Mouse (Mus musculus): Measurements from ENCODE around the gene Zscan12. TPM values are rescaled to one million over a fixed set of nuclear protein-coding genes. Genes with fewer than 3 reads are reported as not detected.
A peak's percentile ranks its signal among the peaks of the same experiment; 100 is the strongest.

Zscan12 gene
- polyA plus RNA-seq, 1 experiment from 2014 or later: 4.3 TPM

GRCm38 (mm10) chr13:21414231-21415212 is 51.9 kb downstream of the Zscan12 start:
- Histone ChIP-seq H3K4me2 (replicated peaks; ENCODE audit: low read depth) (no peak overlapping the region), H3K27ac (replicated peaks) (peak overlapping the region; percentile 61), H3K9me3 (ENCODE audit: control insufficient read depth, low read length) (no peaks in the 10 kb centered on the region), H3K27me3 (ENCODE audit: control insufficient read depth, insufficient read depth, low read length) (no peaks in the 10 kb centered on the region), H3K4me3 (ENCODE audit: low read depth, low read length) (no peak overlapping the region), H3K36me3 (ENCODE audit: control insufficient read depth, insufficient read depth, low read length) (no peaks in the 10 kb centered on the region), H3K4me1 (replicated peaks; ENCODE audit: control insufficient read depth, insufficient read depth) (no peaks in the 10 kb centered on the region), H3K9ac (ENCODE audit: low read length) (no peak overlapping the region)
- peak; percentile 68 for DNase-seq (ENCODE audit: low spot score)
- WGBS: 43% methylated on average over 15 of the region's 15 CpGs
- peak; percentile 81 for ATAC-seq (ENCODE audit: low FRiP score, low TSS enrichment)
- TF ChIP-seq EP300 (optimal IDR thresholded peaks at IDR 0.05) (no peak), CTCF (IDR thresholded peaks at IDR 0.05; ENCODE audit: low read depth) (no peak)

- Histone ChIP-seq H3K9ac (ENCODE audit: low read length) (no peak overlapping the region), H3K27ac (replicated peaks) (peak overlapping the region; percentile 61; the same call in 1 of the 2 replicates), H3K27me3 (ENCODE audit: control insufficient read depth, insufficient read depth, low read length) (no peaks in the 10 kb centered on the region), H3K4me1 (replicated peaks; ENCODE audit: control insufficient read depth, insufficient read depth) (no peaks in the 10 kb centered on the region), H3K4me3 (ENCODE audit: low read depth, low read length) (no peak overlapping the region), H3K4me2 (replicated peaks; ENCODE audit: low read depth) (no peak overlapping the region), H3K9me3 (ENCODE audit: control insufficient read depth, low read length) (no peaks in the 10 kb centered on the region), H3K36me3 (ENCODE audit: control insufficient read depth, insufficient read depth, low read length) (no peaks in the 10 kb centered on the region)
- TF ChIP-seq CTCF (IDR thresholded peaks at IDR 0.05; ENCODE audit: low read depth) (no peak), EP300 (optimal IDR thresholded peaks at IDR 0.05) (no peak)
- ATAC-seq (ENCODE audit: low FRiP score, low TSS enrichment) (no peak), DNase-seq (ENCODE audit: low spot score) (no peak)
- 66% methylated on average over 4 of the region's 4 CpGs for WGBS
Measured at GRCm38 (mm10) chr13:21415266-21415665, 52.6 kb downstream of the Zscan12 start.

- Histone ChIP-seq H3K4me3 (ENCODE audit: low read depth, low read length) (no peak overlapping the region), H3K9ac (ENCODE audit: low read length) (no peak overlapping the region), H3K4me2 (replicated peaks; ENCODE audit: low read depth) (no peak overlapping the region), H3K27me3 (ENCODE audit: control insufficient read depth, insufficient read depth, low read length) (no peaks in the 10 kb centered on the region), H3K9me3 (ENCODE audit: control insufficient read depth, low read length) (no peaks in the 10 kb centered on the region), H3K36me3 (ENCODE audit: control insufficient read depth, insufficient read depth, low read length) (no peaks in the 10 kb centered on the region), H3K27ac (replicated peaks) (no peak overlapping the region; the same call in 1 of the 2 replicates), H3K4me1 (replicated peaks; ENCODE audit: control insufficient read depth, insufficient read depth) (no peaks in the 10 kb centered on the region)
- DNase-seq (ENCODE audit: low spot score) (no peak), ATAC-seq (ENCODE audit: low FRiP score, low TSS enrichment) (no peak)
- TF ChIP-seq CTCF (IDR thresholded peaks at IDR 0.05; ENCODE audit: low read depth) (no peak), EP300 (optimal IDR thresholded peaks at IDR 0.05) (no peak)
- WGBS: 81% methylated on average over 2 of the region's 2 CpGs
Measured at GRCm38 (mm10) chr13:21415750-21416149, 53.1 kb downstream of the Zscan12 start.

- no peaks in the 10 kb centered on the region for H3K9me3 ChIP-seq (ENCODE audit: control insufficient read depth, low read length)
- no peaks in the 10 kb centered on the region for H3K36me3 ChIP-seq (ENCODE audit: control insufficient read depth, insufficient read depth, low read length)
- DNase-seq (ENCODE audit: low spot score): no peak
- H3K4me2 ChIP-seq (replicated peaks; ENCODE audit: low read depth): no peak overlapping the region
- H3K27ac ChIP-seq (replicated peaks): peak overlapping the region; percentile 41; the same call in 1 of the 2 replicates
- no peak overlapping the region for H3K9ac ChIP-seq (ENCODE audit: low read length)
- no peak overlapping the region for H3K4me3 ChIP-seq (ENCODE audit: low read depth, low read length)
- WGBS: 65% methylated on average over 6 of the region's 6 CpGs
- no peaks in the 10 kb centered on the region for H3K27me3 ChIP-seq (ENCODE audit: control insufficient read depth, insufficient read depth, low read length)
- peak; percentile 71; the same call in 1 of the 2 replicates for ATAC-seq (ENCODE audit: low FRiP score, low TSS enrichment)
- TF ChIP-seq EP300 (optimal IDR thresholded peaks at IDR 0.05) (no peak), CTCF (IDR thresholded peaks at IDR 0.05; ENCODE audit: low read depth) (no peak)
- no peaks in the 10 kb centered on the region for H3K4me1 ChIP-seq (replicated peaks; ENCODE audit: control insufficient read depth, insufficient read depth)
Measured at GRCm38 (mm10) chr13:21417298-21418010, 54.8 kb downstream of the Zscan12 start.

GRCm38 (mm10) chr13:21418865-21419264 is 56.2 kb downstream of the Zscan12 start:
- ATAC-seq (ENCODE audit: low FRiP score, low TSS enrichment) (peak; percentile 58; the same call in 1 of the 2 replicates), DNase-seq (ENCODE audit: low spot score) (peak; percentile 33)
- no peak overlapping the region for H3K9ac ChIP-seq (ENCODE audit: low read length)
- H3K27me3 ChIP-seq (ENCODE audit: control insufficient read depth, insufficient read depth, low read length): no peaks in the 10 kb centered on the region
- no peak overlapping the region for H3K4me2 ChIP-seq (replicated peaks; ENCODE audit: low read depth)
- WGBS: 50% methylated on average over 6 of the region's 6 CpGs
- H3K4me1 ChIP-seq (replicated peaks; ENCODE audit: control insufficient read depth, insufficient read depth): no peaks in the 10 kb centered on the region
- no peaks in the 10 kb centered on the region for H3K36me3 ChIP-seq (ENCODE audit: control insufficient read depth, insufficient read depth, low read length)
- no peak overlapping the region for H3K4me3 ChIP-seq (ENCODE audit: low read depth, low read length)
- no peaks in the 10 kb centered on the region for H3K9me3 ChIP-seq (ENCODE audit: control insufficient read depth, low read length)
- TF ChIP-seq CTCF (IDR thresholded peaks at IDR 0.05; ENCODE audit: low read depth) (no peak), EP300 (optimal IDR thresholded peaks at IDR 0.05) (no peak)
- no peak overlapping the region for H3K27ac ChIP-seq (replicated peaks)

Small RNA genes lying within 50 kb of the gene (microRNA-seq; reads per million reads assigned to microRNA genes)
- gene Mir6942: not detected

Other genes starting within 250 kb of the Zscan12 start
- gene Olfr263, start 233.2 kb upstream of the Zscan12 start, polyA plus RNA-seq (2015; fragmentation: Nextera tagmentation; extraction: Ambion mirVana): not detected in 2 replicates
- gene Olfr1368, start 217.0 kb upstream of the Zscan12 start, polyA plus RNA-seq (2015; fragmentation: Nextera tagmentation; extraction: Ambion mirVana): not detected in 2 replicates
- gene Trim27, start 183.4 kb upstream of the Zscan12 start, polyA plus RNA-seq (2015; fragmentation: Nextera tagmentation; extraction: Ambion mirVana): 58.5 and 60.2 TPM in 2 replicates
- gene Gpx5, start 70.1 kb upstream of the Zscan12 start, polyA plus RNA-seq (2015; fragmentation: Nextera tagmentation; extraction: Ambion mirVana): 0.06 TPM in 1 of 2 replicates, not detected in the other
- 0.07 TPM in 1 of 2 replicates, not detected in the other for gene Gpx6, start 50.7 kb upstream of the Zscan12 start, polyA plus RNA-seq (2015; fragmentation: Nextera tagmentation; extraction: Ambion mirVana)
- not detected in 2 replicates for gene Olfr1367, start 15.9 kb upstream of the Zscan12 start, polyA plus RNA-seq (2015; fragmentation: Nextera tagmentation; extraction: Ambion mirVana)
- 32.9 and 36.4 TPM in 2 replicates for gene Zkscan3, start 39.9 kb downstream of the Zscan12 start, polyA plus RNA-seq (2015; fragmentation: Nextera tagmentation; extraction: Ambion mirVana)
- 0.75 and 0.90 TPM in 2 replicates for gene Pgbd1, start 78.2 kb downstream of the Zscan12 start, polyA plus RNA-seq (2015; fragmentation: Nextera tagmentation; extraction: Ambion mirVana)
- gene Zscan26, start 90.9 kb downstream of the Zscan12 start, polyA plus RNA-seq (2015; fragmentation: Nextera tagmentation; extraction: Ambion mirVana): 16.5 and 17.3 TPM in 2 replicates
- 2.4 and 2.7 TPM in 2 replicates for gene Nkapl, start 105.7 kb downstream of the Zscan12 start, polyA plus RNA-seq (2015; fragmentation: Nextera tagmentation; extraction: Ambion mirVana)
- gene Zkscan4, start 116.1 kb downstream of the Zscan12 start, polyA plus RNA-seq (2015; fragmentation: Nextera tagmentation; extraction: Ambion mirVana): 1.7 and 2.4 TPM in 2 replicates
- not detected in 2 replicates for gene Gm10065, start 116.6 kb downstream of the Zscan12 start, polyA plus RNA-seq (2015; fragmentation: Nextera tagmentation; extraction: Ambion mirVana)
- 0.28 and 0.33 TPM in 2 replicates for gene AK157302, start 132.4 kb downstream of the Zscan12 start, polyA plus RNA-seq (2015; fragmentation: Nextera tagmentation; extraction: Ambion mirVana)
- 12.3 and 12.9 TPM in 2 replicates for gene Gm11273, start 138.6 kb downstream of the Zscan12 start, polyA plus RNA-seq (2015; fragmentation: Nextera tagmentation; extraction: Ambion mirVana)
- gene Zkscan8, start 168.3 kb downstream of the Zscan12 start, polyA plus RNA-seq (2015; fragmentation: Nextera tagmentation; extraction: Ambion mirVana): 1.6 and 2.4 TPM in 2 replicates
- gene Olfr1366, start 180.0 kb downstream of the Zscan12 start, polyA plus RNA-seq (2015; fragmentation: Nextera tagmentation; extraction: Ambion mirVana): 0.07 TPM in 2 replicates
- 0.04 TPM in 1 of 2 replicates, not detected in the other for gene Olfr1535, start 197.1 kb downstream of the Zscan12 start, polyA plus RNA-seq (2015; fragmentation: Nextera tagmentation; extraction: Ambion mirVana)
- gene Olfr1364, start 218.9 kb downstream of the Zscan12 start, polyA plus RNA-seq (2015; fragmentation: Nextera tagmentation; extraction: Ambion mirVana): not detected in 2 replicates